Mouse (Mus musculus): ENCODE results near the gene Stxbp2.

The Stxbp2 gene

DNA sequence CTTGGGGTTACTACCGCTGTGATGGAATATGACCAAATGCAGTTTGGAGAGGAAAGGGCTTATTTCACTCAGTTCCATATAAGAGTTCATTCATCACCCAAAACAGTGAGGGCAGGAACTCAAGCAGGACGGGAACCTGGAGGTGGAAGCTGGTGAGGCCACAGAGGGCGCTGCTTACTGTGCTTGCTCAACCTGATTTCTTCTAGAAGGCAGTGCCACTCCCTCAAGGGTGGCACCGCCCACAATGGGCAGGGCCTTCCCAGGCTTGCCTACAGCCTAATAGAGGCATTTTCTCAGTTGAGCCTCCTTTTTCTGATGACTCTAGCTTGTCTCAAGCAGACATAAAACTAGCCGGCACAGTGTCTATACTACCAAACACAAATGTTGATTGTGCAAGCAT, 15.0 kb downstream of the Stxbp2 start:
- peak; percentile 81 to 86 for DNase-seq

- no peak for DNase-seq
These were observed 16.2 kb downstream of the Stxbp2 start for GRCm38 (mm10) chr8:3646824-3647531.

DNA sequence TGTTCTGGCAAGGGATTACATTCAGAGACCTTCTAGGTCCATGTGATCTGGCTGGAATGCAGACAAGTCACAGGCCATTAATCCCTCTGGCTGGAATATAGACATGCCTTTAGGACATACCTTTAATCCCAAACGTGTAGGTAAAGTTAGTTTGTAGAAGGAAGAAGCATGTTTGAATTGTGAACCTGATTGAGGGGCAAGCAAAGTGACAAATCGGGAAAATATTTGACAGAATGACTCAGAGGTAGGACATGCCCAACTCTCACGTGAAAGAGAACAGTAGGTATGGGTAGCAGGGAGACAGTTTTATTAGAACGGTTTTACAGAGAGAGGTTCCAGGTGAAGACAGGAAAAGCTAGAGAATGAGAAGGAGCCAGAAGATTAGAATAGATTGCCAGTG, 16.8 kb downstream of the Stxbp2 start:
- no peak for DNase-seq

GRCm38 (mm10) chr8:3648268-3648667, 17.5 kb downstream of the Stxbp2 start:
- peak; percentile 48 to 49 for DNase-seq

GRCm38 (mm10) chr8:3648990-3649389, 18.2 kb downstream of the Stxbp2 start:
- no peak for DNase-seq

DNA sequence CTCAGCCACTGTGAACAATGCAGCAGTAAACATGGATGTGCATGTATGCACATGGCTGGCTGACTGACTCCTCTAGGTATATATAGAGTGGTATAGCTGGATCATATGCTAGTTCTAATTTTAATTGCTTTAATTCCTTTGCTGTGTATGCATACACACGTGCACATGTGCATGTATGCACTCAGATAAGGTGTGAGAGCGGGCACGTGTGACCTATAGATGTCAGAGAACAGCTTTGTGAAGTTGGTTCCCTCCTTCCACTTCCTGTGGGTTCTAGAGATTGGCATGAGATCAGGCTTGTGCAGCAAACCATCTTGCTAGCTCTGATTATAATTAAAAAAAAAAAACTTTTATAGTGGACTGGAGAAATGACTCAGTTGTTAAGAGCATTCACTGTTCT, 22.1 kb downstream of the Stxbp2 start:
- DNase-seq = no peak

GRCm38 (mm10) chr8:3654726-3655508, 24.2 kb downstream of the Stxbp2 start:
- no peak for DNase-seq

- DNase-seq = no peak
These were observed 24.8 kb downstream of the Stxbp2 start, which contains the start of gene Retn for GRCm38 (mm10) chr8:3655526-3655925. Retn (plus strand) TSS chr8:3655770.

DNA sequence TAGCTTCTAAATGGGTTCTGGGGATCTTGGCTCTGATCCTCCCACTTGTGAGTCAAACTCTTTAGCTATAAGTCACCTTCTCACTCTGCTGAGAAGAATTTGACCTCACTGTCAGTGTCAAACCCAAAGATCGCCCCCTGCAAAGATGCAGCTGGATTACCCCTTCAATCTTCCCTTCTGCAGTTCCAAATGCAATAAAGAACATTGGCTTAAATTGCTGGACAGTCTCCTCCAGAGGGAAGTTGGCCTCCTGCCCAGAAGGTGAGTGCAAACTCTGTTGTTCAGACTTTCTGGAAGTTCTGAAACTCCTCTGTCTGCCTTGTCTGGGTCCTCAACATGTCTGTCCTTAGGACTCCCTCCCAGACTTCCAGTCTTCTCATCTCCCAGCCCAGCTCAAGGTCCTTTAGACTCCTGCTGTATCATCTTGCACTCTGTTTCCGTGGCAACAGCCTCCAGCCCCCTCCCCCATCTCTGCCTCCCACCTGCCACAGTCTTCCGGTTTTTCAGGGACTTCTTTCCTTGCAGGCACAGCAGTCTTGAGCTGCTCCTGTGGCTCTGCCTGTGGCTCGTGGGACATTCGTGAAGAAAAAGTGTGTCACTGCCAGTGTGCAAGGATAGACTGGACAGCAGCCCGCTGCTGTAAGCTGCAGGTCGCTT, 26.1 kb downstream of the Stxbp2 start:
- DNase-seq = no peak

- DNase-seq = peak; percentile 36
These were observed 30.1 kb downstream of the Stxbp2 start for GRCm38 (mm10) chr8:3660889-3661288.

DNA sequence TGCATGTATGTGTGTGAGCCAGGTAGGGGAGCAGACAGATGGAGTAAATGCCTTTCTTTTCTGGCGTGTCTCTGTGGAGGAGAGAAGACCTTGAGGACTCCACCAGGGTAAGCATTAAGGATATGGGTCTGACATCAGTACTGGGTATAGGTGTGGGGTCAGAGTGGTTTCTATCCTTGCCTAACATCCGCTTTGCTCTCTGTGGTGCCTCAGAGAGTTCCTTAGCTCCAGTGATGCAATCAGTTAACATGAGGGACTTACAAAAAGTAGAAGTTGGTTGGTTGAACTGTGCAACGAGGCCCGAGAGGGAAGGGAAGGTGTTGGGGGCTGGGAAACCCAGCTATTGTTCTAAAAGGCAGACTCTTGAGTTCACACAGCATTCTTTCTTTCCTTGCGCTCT, 33.6 kb downstream of the Stxbp2 start:
- peak; percentile 26 to 47 for DNase-seq

- peak; percentile 28 to 39 for DNase-seq
These were observed 34.8 kb downstream of the Stxbp2 start, which contains the start of gene Mcemp1 for GRCm38 (mm10) chr8:3665507-3665906. Mcemp1 (plus strand) TSS chr8:3665754.

DNA sequence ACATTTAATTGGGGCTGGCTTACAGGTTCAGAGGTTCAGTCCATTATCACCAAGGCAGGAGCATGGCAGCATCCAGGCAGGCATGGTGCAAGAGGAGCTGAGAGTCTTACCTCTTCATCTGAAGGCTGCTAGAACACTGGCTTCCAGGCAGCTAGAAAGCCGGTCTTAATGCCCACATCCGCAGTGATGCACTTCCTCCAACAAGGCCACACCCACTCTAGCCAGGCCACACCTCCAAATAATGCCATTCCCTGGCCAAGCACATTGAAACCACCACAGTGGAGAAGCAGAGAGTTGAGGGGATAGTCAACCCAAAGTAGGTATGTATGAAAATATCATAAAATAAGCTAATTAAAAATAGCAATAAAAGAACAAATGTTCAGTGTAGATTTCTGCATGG, 39.6 kb downstream of the Stxbp2 start:
- peak; percentile 51 to 69 for DNase-seq

DNA sequence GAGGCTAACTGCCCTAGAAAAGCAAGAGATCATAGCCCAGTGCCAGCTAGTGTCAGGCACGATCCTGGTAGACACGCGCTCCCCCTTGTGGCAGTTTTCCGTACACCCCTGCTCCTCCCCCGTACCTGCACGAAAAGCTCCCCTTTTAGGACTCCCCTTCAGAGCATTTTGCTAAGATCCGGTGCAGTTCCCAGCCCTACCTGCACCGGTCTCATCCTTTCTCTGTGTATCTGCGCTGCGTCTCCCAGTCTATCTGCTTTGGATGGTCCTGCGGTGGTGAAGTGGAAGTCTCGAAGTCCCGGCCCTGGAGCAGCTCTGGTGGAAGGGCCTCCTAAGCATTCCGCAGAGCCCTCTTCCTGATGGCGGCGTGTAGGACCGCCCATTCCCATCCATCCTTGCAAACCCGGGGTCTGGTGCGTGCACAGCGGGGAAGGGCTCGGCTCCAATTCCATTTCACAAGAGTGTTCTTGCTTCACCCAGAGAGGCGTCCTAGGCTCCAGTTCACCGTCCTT, 41.3 kb downstream of the Stxbp2 start, which contains the start of gene Fcor:
Gene Fcor, minus strand, starts transcription at position 383 of the 512 bp plus-strand sequence.
- DNase-seq = peak; percentile 82 to 83

GRCm38 (mm10) chr8:3674671-3675070, 43.9 kb downstream of the Stxbp2 start:
- DNase-seq = no peak

DNA sequence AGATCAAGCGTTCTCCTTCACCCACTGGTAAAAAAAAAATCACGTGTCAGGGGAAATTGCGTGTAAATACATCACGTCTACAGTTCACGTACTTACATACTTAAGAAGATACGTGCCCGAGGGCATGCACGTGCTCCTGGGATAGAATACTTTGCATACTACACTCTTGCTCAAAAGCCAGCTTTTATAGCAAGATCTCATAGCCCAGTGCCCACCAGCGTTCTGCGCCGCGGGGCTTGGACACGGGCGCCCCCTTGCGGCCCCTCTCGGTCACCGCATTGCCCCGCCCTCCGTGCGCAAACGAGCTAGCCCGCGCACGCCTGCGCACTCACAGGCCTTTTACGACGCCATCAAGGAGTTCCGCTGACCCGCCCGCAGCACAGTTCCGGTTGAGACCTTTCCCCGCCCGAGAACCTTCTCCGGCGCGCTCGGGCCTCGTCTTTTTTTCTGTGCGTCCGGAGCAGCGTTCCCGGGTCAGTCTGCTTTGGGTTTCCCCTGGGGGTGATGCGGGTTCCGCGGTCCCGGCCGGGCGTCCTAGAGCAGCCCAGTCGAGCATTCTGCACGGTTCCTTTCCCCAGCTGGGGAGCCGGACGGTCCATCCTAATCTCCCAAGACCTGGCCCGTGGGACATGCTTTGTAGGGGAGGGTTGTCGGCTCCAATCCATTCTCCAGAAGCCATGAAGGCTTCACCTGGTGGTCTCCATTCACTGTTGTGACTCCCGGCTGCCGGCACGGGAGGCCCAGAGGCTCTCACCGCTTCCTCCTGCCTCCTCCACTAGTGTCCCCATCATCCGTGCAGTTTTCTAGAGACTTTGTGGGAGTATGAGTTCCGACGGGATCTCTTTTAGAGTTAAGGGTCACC, 45.6 kb downstream of the Stxbp2 start, which contains the start of gene Trappc5:
Gene Trappc5, plus strand, starts transcription at position 169 of the 862 bp plus-strand sequence.
- peak; percentile 93 to 94 for DNase-seq

DNA sequence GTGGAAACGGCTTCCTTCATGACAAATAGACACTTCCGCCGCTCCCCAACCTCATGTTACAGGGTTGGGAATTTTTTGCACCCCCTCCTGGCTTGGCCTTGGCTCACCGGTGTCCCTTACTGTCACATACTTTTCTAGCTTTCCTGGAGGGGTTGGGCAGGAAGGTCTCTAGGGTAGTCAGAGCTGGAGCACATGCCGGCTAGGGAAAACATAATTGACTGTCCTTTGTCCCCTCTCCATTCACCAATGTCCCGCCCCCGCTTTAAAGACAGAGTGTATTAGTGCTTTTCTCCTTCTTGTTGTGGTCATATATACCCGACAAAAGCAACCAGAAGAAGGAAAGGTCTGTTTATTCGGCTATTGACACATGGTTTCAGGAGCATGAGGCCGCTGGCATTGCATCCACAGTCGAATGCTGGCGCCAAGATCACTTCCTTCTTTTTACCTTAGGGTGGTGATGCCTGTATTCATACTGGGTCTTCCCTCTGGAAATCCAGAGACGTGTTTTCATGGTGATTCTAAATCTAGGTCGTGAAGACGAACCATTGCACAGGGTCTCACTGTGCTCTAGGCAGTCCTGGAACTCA, 46.3 kb downstream of the Stxbp2 start:
- DNase-seq = peak; percentile 22 to 36

DNA sequence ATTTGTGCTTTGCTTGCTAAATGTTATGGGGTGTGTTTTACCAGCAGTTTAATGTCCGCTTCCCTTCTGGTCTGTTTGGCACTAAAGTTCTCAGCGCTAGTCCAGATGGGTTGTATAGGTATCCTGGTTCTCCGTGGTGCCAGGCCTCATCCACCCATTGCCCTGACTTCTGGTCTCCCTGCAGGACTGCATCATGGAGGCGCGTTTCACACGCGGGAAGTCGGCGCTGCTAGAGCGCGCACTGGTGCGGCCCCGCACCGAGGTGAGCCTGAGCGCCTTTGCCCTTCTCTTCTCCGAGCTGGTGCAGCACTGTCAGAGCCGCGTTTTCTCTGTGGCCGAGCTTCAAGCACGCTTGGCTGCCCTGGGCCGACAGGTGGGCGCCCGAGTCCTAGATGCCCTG, 48.1 kb downstream of the Stxbp2 start:
- DNase-seq = no peak

GRCm38 (mm10) chr8:3679236-3679635, 48.5 kb downstream of the Stxbp2 start:
- DNase-seq = no peak

DNA sequence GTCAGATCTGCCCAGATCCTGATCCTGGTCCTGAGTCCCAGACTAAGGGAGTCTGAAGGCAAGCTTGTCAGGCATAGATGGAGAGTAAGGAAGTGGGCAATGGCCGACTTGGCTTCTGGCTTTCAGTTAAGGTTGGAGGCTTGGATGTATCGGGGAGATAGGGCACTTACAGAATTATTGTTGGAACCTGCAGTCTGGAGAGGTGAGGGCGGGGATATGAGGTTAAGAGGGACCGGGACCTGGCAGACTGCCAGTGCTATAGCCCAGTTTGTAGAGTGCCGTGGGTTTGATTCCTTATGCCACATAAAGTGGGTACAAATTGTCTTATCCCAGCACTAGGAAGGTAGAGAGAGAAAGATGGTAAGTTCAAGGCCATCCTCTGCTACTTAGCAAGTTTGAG, 48.9 kb downstream of the Stxbp2 start:
- DNase-seq = no peak

DNA sequence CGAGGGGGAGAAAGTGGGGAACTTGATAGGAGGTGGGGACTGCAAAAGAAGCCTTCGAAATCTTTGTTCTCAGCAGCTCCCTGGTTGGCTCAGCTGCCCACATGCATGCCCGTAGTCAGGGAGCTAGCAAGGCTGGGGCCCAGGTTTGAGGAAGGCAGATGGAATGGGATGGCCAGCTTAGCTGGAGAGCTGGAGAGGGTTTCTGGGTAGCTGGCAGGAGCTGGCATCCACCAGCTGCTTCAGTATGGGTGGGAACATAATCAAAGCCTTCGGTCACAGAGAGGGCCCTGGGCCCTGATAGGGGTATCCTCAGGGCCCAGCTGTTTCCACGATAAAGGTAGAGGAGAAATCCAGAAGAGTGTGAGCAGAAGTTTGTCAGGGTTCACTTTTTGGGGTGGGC, 51.7 kb downstream of the Stxbp2 start:
- DNase-seq = no peak

All from lung, adult 18-20 months (tissue).